8 mouse cellular contexts compared by ENCODE assay signal in genomic region chr11:102219247-102219993, GRCm38 (mm10). TPM values are rescaled to one million over a fixed set of nuclear protein-coding genes. Genes with fewer than 3 reads are reported as not detected.
DNase-seq lines count a peak whose midpoint lies in the region; ATAC-seq and TF ChIP-seq lines count a peak whose summit lies in the region.

No protein-coding gene starts in this region.

- H3K27ac ChIP-seq in hindbrain, postnatal 0 days, result peak overlapping the region; percentile 52; the same call in 1 of the 2 replicates
- peak overlapping the region; percentile 73 for H3K27ac ChIP-seq in midbrain, embryonic 14.5 days (replicated peaks; ENCODE audit: low read depth, low read length)

- H3K4me1 ChIP-seq in hindbrain, postnatal 0 days (ENCODE audit: insufficient read depth, low read length), result peaks cover 48% of the 10 kb centered on the region
- H3K4me1 ChIP-seq in midbrain, embryonic 14.5 days (ENCODE audit: control insufficient read depth, insufficient read depth, low read length), result peaks cover 50% of the 10 kb centered on the region

- H3K9me3 ChIP-seq in hindbrain, postnatal 0 days (ENCODE audit: low read length), result no peaks in the 10 kb centered on the region
- H3K9me3 ChIP-seq in midbrain, embryonic 14.5 days (ENCODE audit: control insufficient read depth, low read length), result no peaks in the 10 kb centered on the region

- H3K4me3 ChIP-seq in hindbrain, postnatal 0 days (ENCODE audit: low read length), result 0 out of 2 replicates have a peak overlapping the region, but pooled peaks have one; percentile 24
- H3K4me3 ChIP-seq in midbrain, embryonic 14.5 days (replicated peaks; ENCODE audit: low read depth, low read length), result no peak overlapping the region

- peak overlapping the region; percentile 9; the same call in 1 of the 2 replicates for H3K9ac ChIP-seq in hindbrain, postnatal 0 days (replicated peaks; ENCODE audit: low read length)
- H3K9ac ChIP-seq in midbrain, embryonic 14.5 days (replicated peaks; ENCODE audit: low read length), result 0 out of 2 replicates have a peak overlapping the region, but pooled peaks have one; percentile 29

- 0 out of 2 replicates have a peak, but pooled peaks cover 4% of the 10 kb centered on the region for H3K36me3 ChIP-seq in hindbrain, postnatal 0 days (ENCODE audit: insufficient read depth, low read length)
- peaks cover 46% of the 10 kb centered on the region for H3K36me3 ChIP-seq in midbrain, embryonic 14.5 days (ENCODE audit: control insufficient read depth, insufficient read depth, low read length)

- DNase-seq in gastrocnemius, postnatal 10 days, result peak; percentile 33
- DNase-seq in gastrocnemius, adult 18-20 months (ENCODE audit: low spot score), result no peak
- peak; percentile 26 for DNase-seq in urinary bladder, adult 2 months (ENCODE audit: low spot score)
- no peak for DNase-seq in urinary bladder, postnatal 4 days (ENCODE audit: low spot score in 2 of 2)
- DNase-seq in hindbrain, postnatal 0 days (ENCODE audit: low spot score), result no peak
- DNase-seq in midbrain, embryonic 14.5 days, result no peak
- no peak for DNase-seq in spleen, postnatal 14 days (ENCODE audit: low spot score in 2 of 2)

- no peak for ATAC-seq in hindbrain, postnatal 0 days
- ATAC-seq in midbrain, embryonic 14.5 days (ENCODE audit: low FRiP score, low TSS enrichment), result no peak
- no peak for ATAC-seq in monocyte, adult 5-6 weeks (replicated peaks; ENCODE audit: insufficient number of reproducible peaks, low FRiP score, low TSS enrichment, poor library complexity, severe bottlenecking)

- TF ChIP-seq CTCF in hindbrain, postnatal 0 days (IDR thresholded peaks at IDR 0.05; ENCODE audit: low read depth), result no peak

- no peaks in the 10 kb centered on the region for H3K27me3 ChIP-seq in hindbrain, postnatal 0 days (ENCODE audit: insufficient read depth, low read length)
- H3K27me3 ChIP-seq in midbrain, embryonic 14.5 days (ENCODE audit: control insufficient read depth, insufficient read depth, low read length), result no peaks in the 10 kb centered on the region

- peak overlapping the region; percentile 53 for H3K4me2 ChIP-seq in hindbrain, postnatal 0 days (ENCODE audit: low read depth, low read length)
- peak overlapping the region; percentile 39 for H3K4me2 ChIP-seq in midbrain, embryonic 14.5 days (ENCODE audit: low read length)

- 59% methylated on average over 13 of the region's 14 CpGs for WGBS in hindbrain, postnatal 0 days
- WGBS in midbrain, embryonic 14.5 days, result 74% methylated on average over 14 of the region's 14 CpGs

RNA-seq across cellular contexts. Expression of gene Hdac5, which starts 10.5 kb away (rescaled TPM):
- total RNA-seq in gastrocnemius, postnatal 10 days (2021), result 10 to 100 TPM; 68.5 to 86.9 TPM
- 100 to 1,000 TPM in 1 of 2 experiments, 10 to 100 TPM in 1; 73.6 to 104 TPM for total RNA-seq in gastrocnemius, adult 18-20 months (2021)
- 58.1 and 75.4 TPM in 2 replicates for polyA plus RNA-seq in urinary bladder, adult 2 months (2012; rRNA removed)
- total RNA-seq in hindbrain, postnatal 0 days (2014; rRNA removed), result 212 and 350 TPM in 2 replicates
- polyA plus RNA-seq in hindbrain, postnatal 0 days (2015; fragmentation: Nextera tagmentation; extraction: Ambion mirVana), result 61.2 and 61.9 TPM in 2 replicates
- 54.4 and 56.6 TPM in 2 replicates for polyA plus RNA-seq in midbrain, embryonic 14.5 days (2014; fragmentation: Nextera tagmentation; extraction: Ambion mirVana)
- total RNA-seq in monocyte, adult 5-6 weeks (2017), result 46.5 to 54.0 TPM (median 51.7 TPM) in 3 replicates

RNA-seq across cellular contexts. Expression of gene BC030867, which starts 29.3 kb away (rescaled TPM):
- total RNA-seq in gastrocnemius, postnatal 10 days (2021), result 1 to 10 TPM in 1 of 2 experiments, under 1 TPM in 1; 0.99 to 1.2 TPM
- not detected for total RNA-seq in gastrocnemius, adult 18-20 months (2021)
- polyA plus RNA-seq in urinary bladder, adult 2 months (2012; rRNA removed), result 0.41 TPM in 2 replicates
- total RNA-seq in hindbrain, postnatal 0 days (2014; rRNA removed), result 2.3 and 2.4 TPM in 2 replicates
- 2.1 and 2.3 TPM in 2 replicates for polyA plus RNA-seq in hindbrain, postnatal 0 days (2015; fragmentation: Nextera tagmentation; extraction: Ambion mirVana)
- 2.6 and 3.0 TPM in 2 replicates for polyA plus RNA-seq in midbrain, embryonic 14.5 days (2014; fragmentation: Nextera tagmentation; extraction: Ambion mirVana)
- not detected in 3 replicates for total RNA-seq in monocyte, adult 5-6 weeks (2017)

RNA-seq across cellular contexts. Expression of gene G6pc3, which starts 30.0 kb away (rescaled TPM):
- total RNA-seq in gastrocnemius, postnatal 10 days (2021), result 10 to 100 TPM; 32.2 to 34.6 TPM
- total RNA-seq in gastrocnemius, adult 18-20 months (2021), result 10 to 100 TPM; 60.4 to 61.1 TPM
- polyA plus RNA-seq in urinary bladder, adult 2 months (2012; rRNA removed), result 73.3 and 80.1 TPM in 2 replicates
- total RNA-seq in hindbrain, postnatal 0 days (2014; rRNA removed), result 67.5 and 70.1 TPM in 2 replicates
- 43.8 and 46.2 TPM in 2 replicates for polyA plus RNA-seq in hindbrain, postnatal 0 days (2015; fragmentation: Nextera tagmentation; extraction: Ambion mirVana)
- 31.6 and 43.7 TPM in 2 replicates for polyA plus RNA-seq in midbrain, embryonic 14.5 days (2014; fragmentation: Nextera tagmentation; extraction: Ambion mirVana)
- 6.1 to 10.7 TPM (median 9.1 TPM) in 3 replicates for total RNA-seq in monocyte, adult 5-6 weeks (2017)

RNA-seq across cellular contexts. Expression of gene Lsm12, which starts 34.3 kb away (rescaled TPM):
- 10 to 100 TPM; 83.1 to 84.4 TPM for total RNA-seq in gastrocnemius, postnatal 10 days (2021)
- 100 to 1,000 TPM; 102 to 105 TPM for total RNA-seq in gastrocnemius, adult 18-20 months (2021)
- polyA plus RNA-seq in urinary bladder, adult 2 months (2012; rRNA removed), result 29.9 and 32.4 TPM in 2 replicates
- total RNA-seq in hindbrain, postnatal 0 days (2014; rRNA removed), result 65.7 and 167 TPM in 2 replicates
- 147 and 153 TPM in 2 replicates for polyA plus RNA-seq in hindbrain, postnatal 0 days (2015; fragmentation: Nextera tagmentation; extraction: Ambion mirVana)
- 76.0 and 80.9 TPM in 2 replicates for polyA plus RNA-seq in midbrain, embryonic 14.5 days (2014; fragmentation: Nextera tagmentation; extraction: Ambion mirVana)
- total RNA-seq in monocyte, adult 5-6 weeks (2017), result 26.7 to 93.0 TPM (median 26.9 TPM) in 3 replicates

RNA-seq across cellular contexts. Expression of gene Asb16, which starts 49.1 kb away (rescaled TPM):
- total RNA-seq in gastrocnemius, postnatal 10 days (2021), result 10 to 100 TPM; 48.7 to 54.4 TPM
- 10 to 100 TPM; 86.0 to 97.5 TPM for total RNA-seq in gastrocnemius, adult 18-20 months (2021)
- polyA plus RNA-seq in urinary bladder, adult 2 months (2012; rRNA removed), result 0.63 and 0.65 TPM in 2 replicates
- 2.2 and 2.6 TPM in 2 replicates for total RNA-seq in hindbrain, postnatal 0 days (2014; rRNA removed)
- 0.29 and 0.41 TPM in 2 replicates for polyA plus RNA-seq in hindbrain, postnatal 0 days (2015; fragmentation: Nextera tagmentation; extraction: Ambion mirVana)
- 0.12 TPM in 1 of 2 replicates, not detected in the other for polyA plus RNA-seq in midbrain, embryonic 14.5 days (2014; fragmentation: Nextera tagmentation; extraction: Ambion mirVana)
- total RNA-seq in monocyte, adult 5-6 weeks (2017), result not detected in 3 replicates

Comparison
In these comparisons a context has a peak if more than half of its experiments do, and no peak if none do; other contexts are left out.
1. DNase-seq: peak in gastrocnemius, postnatal 10 days (single experiment) and urinary bladder, adult 2 months (single experiment); none in gastrocnemius, adult 18-20 months (single experiment), urinary bladder, postnatal 4 days (0 of 2), hindbrain, postnatal 0 days (single experiment), midbrain, embryonic 14.5 days (single experiment) and spleen, postnatal 14 days (0 of 2).